Mouse (Mus musculus): Measurements from ENCODE around the gene Dcaf4. TPM values are rescaled to one million over a fixed set of nuclear protein-coding genes. Genes with fewer than 3 reads are reported as not detected.

Gene Dcaf4
- polyA plus RNA-seq, 1 experiment from 2014 or later, result 51.4 TPM

GRCm38 (mm10) chr12:83486671-83487461 lies 33.4 kb upstream of the Dcaf4 start:
- no peaks in the 10 kb centered on the region for H3K9me3 ChIP-seq
- WGBS, result under 1% methylated on average over 72 of the region's 73 CpGs
- peak; percentile 74 for ATAC-seq (replicated peaks)

GRCm38 (mm10) chr12:83487476-83487991 lies 32.7 kb upstream of the Dcaf4 start, which contains the start of gene Dpf3:
Dpf3 (minus strand) TSS chr12:83487716.
- peak within 1 kb of the TSS; percentile 72 for H3K9ac ChIP-seq
- H3K4me1 ChIP-seq, result peaks cover 23% of the 10 kb centered on the region
- H3K27me3 ChIP-seq (replicated peaks), result no peaks in the 10 kb centered on the region
- H3K27ac ChIP-seq, result peak within 1 kb of the TSS; percentile 86
- peak within 1 kb of the TSS; percentile 90 for H3K4me2 ChIP-seq
- H3K9me3 ChIP-seq, result no peaks in the 10 kb centered on the region
- WGBS, result 0% methylated on average over 31 of the region's 31 CpGs
- peak; percentile 94 for ATAC-seq (replicated peaks)
- peak within 1 kb of the TSS; percentile 65 for H3K4me3 ChIP-seq
- no peaks in the 10 kb centered on the region for H3K36me3 ChIP-seq (replicated peaks)

More at GRCm38 (mm10) chr12:83486671-83487461, 33.4 kb upstream of the Dcaf4 start:
- Histone ChIP-seq H3K36me3 (replicated peaks) (no peaks in the 10 kb centered on the region), H3K9ac (peak overlapping the region; percentile 72), H3K4me3 (peak overlapping the region; percentile 65), H3K4me1 (peaks cover 23% of the 10 kb centered on the region), H3K4me2 (peak overlapping the region; percentile 90), H3K27ac (peak overlapping the region; percentile 86), H3K27me3 (replicated peaks) (no peaks in the 10 kb centered on the region)

GRCm38 (mm10) chr12:83488211-83488941 lies 31.9 kb upstream of the Dcaf4 start:
- Histone ChIP-seq H3K4me1 (peaks cover 23% of the 10 kb centered on the region), H3K4me2 (peak overlapping the region; percentile 90), H3K4me3 (peak overlapping the region; percentile 65), H3K9me3 (no peaks in the 10 kb centered on the region), H3K9ac (0 out of 2 replicates have a peak overlapping the region, but pooled peaks have one; percentile 11), H3K27ac (peak overlapping the region; percentile 19; the same call in 1 of the 2 replicates), H3K36me3 (replicated peaks) (no peaks in the 10 kb centered on the region), H3K27me3 (replicated peaks) (no peaks in the 10 kb centered on the region)
- WGBS, result under 1% methylated on average over 29 of the region's 29 CpGs
- no peak for ATAC-seq (replicated peaks)

GRCm38 (mm10) chr12:83489748-83490147 lies 30.5 kb upstream of the Dcaf4 start:
- no peak overlapping the region for H3K9ac ChIP-seq
- H3K9me3 ChIP-seq, result no peaks in the 10 kb centered on the region
- H3K27ac ChIP-seq, result no peak overlapping the region
- H3K4me2 ChIP-seq, result no peak overlapping the region
- no peaks in the 10 kb centered on the region for H3K27me3 ChIP-seq (replicated peaks)
- H3K4me1 ChIP-seq, result peaks cover 18% of the 10 kb centered on the region
- H3K4me3 ChIP-seq, result no peak overlapping the region
- H3K36me3 ChIP-seq (replicated peaks), result no peaks in the 10 kb centered on the region
- 36% methylated on average over 2 of the region's 2 CpGs for WGBS
- no peak for ATAC-seq (replicated peaks)

GRCm38 (mm10) chr12:83491609-83492008 lies 28.7 kb upstream of the Dcaf4 start:
- H3K9me3 ChIP-seq, result no peaks in the 10 kb centered on the region
- 32% methylated on average over 1 of the region's 1 CpGs for WGBS
- H3K36me3 ChIP-seq (replicated peaks), result no peaks in the 10 kb centered on the region
- no peaks in the 10 kb centered on the region for H3K27me3 ChIP-seq (replicated peaks)
- no peak for ATAC-seq (replicated peaks)
- peaks cover 15% of the 10 kb centered on the region for H3K4me1 ChIP-seq
- no peak overlapping the region for H3K4me3 ChIP-seq
- no peak overlapping the region for H3K4me2 ChIP-seq
- H3K9ac ChIP-seq, result no peak overlapping the region
- no peak overlapping the region for H3K27ac ChIP-seq

GRCm38 (mm10) chr12:83492808-83493207 lies 27.5 kb upstream of the Dcaf4 start:
- peaks cover 13% of the 10 kb centered on the region for H3K4me1 ChIP-seq
- no peak overlapping the region for H3K27ac ChIP-seq
- WGBS, result 82% methylated on average over 3 of the region's 3 CpGs
- H3K9ac ChIP-seq, result no peak overlapping the region
- no peak overlapping the region for H3K4me2 ChIP-seq
- no peaks in the 10 kb centered on the region for H3K9me3 ChIP-seq
- no peaks in the 10 kb centered on the region for H3K36me3 ChIP-seq (replicated peaks)
- no peak overlapping the region for H3K4me3 ChIP-seq
- H3K27me3 ChIP-seq (replicated peaks), result no peaks in the 10 kb centered on the region
- ATAC-seq (replicated peaks), result no peak

- Histone ChIP-seq H3K36me3 (replicated peaks) (no peaks in the 10 kb centered on the region), H3K4me1 (no peaks in the 10 kb centered on the region), H3K4me2 (no peak overlapping the region), H3K27me3 (replicated peaks) (no peaks in the 10 kb centered on the region), H3K9ac (no peak overlapping the region), H3K9me3 (no peaks in the 10 kb centered on the region), H3K4me3 (no peak overlapping the region), H3K27ac (no peak overlapping the region)
- WGBS, result 88% methylated on average over 9 of the region's 9 CpGs
- no peak for ATAC-seq (replicated peaks)
Observed at GRCm38 (mm10) chr12:83494196-83494595, 26.1 kb upstream of the Dcaf4 start.

- H3K4me3 ChIP-seq, result no peak overlapping the region
- H3K27ac ChIP-seq, result no peak overlapping the region
- no peaks in the 10 kb centered on the region for H3K4me1 ChIP-seq
- 79% methylated on average over 4 of the region's 4 CpGs for WGBS
- no peaks in the 10 kb centered on the region for H3K27me3 ChIP-seq (replicated peaks)
- ATAC-seq (replicated peaks), result no peak
- no peak overlapping the region for H3K9ac ChIP-seq
- no peaks in the 10 kb centered on the region for H3K36me3 ChIP-seq (replicated peaks)
- H3K4me2 ChIP-seq, result no peak overlapping the region
- H3K9me3 ChIP-seq, result no peaks in the 10 kb centered on the region
Observed at GRCm38 (mm10) chr12:83495248-83495960, 24.9 kb upstream of the Dcaf4 start.

- Histone ChIP-seq H3K27me3 (replicated peaks) (no peaks in the 10 kb centered on the region), H3K4me1 (no peaks in the 10 kb centered on the region), H3K9me3 (no peaks in the 10 kb centered on the region), H3K36me3 (replicated peaks) (no peaks in the 10 kb centered on the region), H3K27ac (no peak overlapping the region), H3K4me2 (no peak overlapping the region), H3K4me3 (no peak overlapping the region), H3K9ac (no peak overlapping the region)
- WGBS, result 73% methylated on average over 9 of the region's 9 CpGs
- no peak for ATAC-seq (replicated peaks)
Observed at GRCm38 (mm10) chr12:83495961-83496282, 24.3 kb upstream of the Dcaf4 start.

GRCm38 (mm10) chr12:83496336-83496735 lies 23.9 kb upstream of the Dcaf4 start:
- H3K9me3 ChIP-seq, result no peaks in the 10 kb centered on the region
- ATAC-seq (replicated peaks), result no peak
- no peaks in the 10 kb centered on the region for H3K4me1 ChIP-seq
- no peak overlapping the region for H3K4me2 ChIP-seq
- 79% methylated on average over 4 of the region's 4 CpGs for WGBS
- no peak overlapping the region for H3K4me3 ChIP-seq
- H3K36me3 ChIP-seq (replicated peaks), result no peaks in the 10 kb centered on the region
- H3K27me3 ChIP-seq (replicated peaks), result no peaks in the 10 kb centered on the region
- H3K9ac ChIP-seq, result no peak overlapping the region
- no peak overlapping the region for H3K27ac ChIP-seq

GRCm38 (mm10) chr12:83496736-83497135 lies 23.5 kb upstream of the Dcaf4 start:
- H3K4me3 ChIP-seq, result no peak overlapping the region
- no peak overlapping the region for H3K27ac ChIP-seq
- no peaks in the 10 kb centered on the region for H3K9me3 ChIP-seq
- no peaks in the 10 kb centered on the region for H3K4me1 ChIP-seq
- no peaks in the 10 kb centered on the region for H3K36me3 ChIP-seq (replicated peaks)
- ATAC-seq (replicated peaks), result no peak
- H3K4me2 ChIP-seq, result no peak overlapping the region
- WGBS, result 84% methylated on average over 6 of the region's 6 CpGs
- no peak overlapping the region for H3K9ac ChIP-seq
- no peaks in the 10 kb centered on the region for H3K27me3 ChIP-seq (replicated peaks)

GRCm38 (mm10) chr12:83497959-83498358 lies 22.3 kb upstream of the Dcaf4 start:
- Histone ChIP-seq H3K4me1 (0 out of 2 replicates have a peak, but pooled peaks cover 2% of the 10 kb centered on the region), H3K27me3 (replicated peaks) (no peaks in the 10 kb centered on the region), H3K9ac (no peak overlapping the region), H3K27ac (no peak overlapping the region), H3K36me3 (replicated peaks) (no peaks in the 10 kb centered on the region), H3K4me3 (no peak overlapping the region), H3K4me2 (no peak overlapping the region), H3K9me3 (no peaks in the 10 kb centered on the region)
- WGBS, result 79% methylated on average over 3 of the region's 3 CpGs
- no peak for ATAC-seq (replicated peaks)
